Comparison of ENCODE assay signal across 25 mouse cellular contexts in the genomic region with DNA sequence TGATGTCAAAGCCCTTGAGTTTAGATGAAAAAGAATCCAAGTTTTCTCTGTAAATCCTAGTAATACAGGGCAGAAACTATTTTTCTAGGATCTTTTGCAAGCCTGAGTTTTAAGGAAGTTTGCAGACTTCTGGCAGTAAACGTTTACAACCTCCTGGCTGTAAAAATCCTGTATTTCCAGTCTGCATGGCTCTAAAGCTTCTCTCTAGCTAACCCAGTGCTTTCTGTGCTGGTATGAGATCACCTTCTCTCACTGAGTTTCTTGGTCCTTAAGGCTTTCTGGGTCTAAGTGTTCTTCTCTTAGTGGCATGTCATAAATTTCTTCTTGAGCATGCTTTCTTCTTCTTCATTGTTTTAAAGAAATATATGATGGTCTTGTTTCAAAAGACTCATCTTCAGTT.
"Had no signal": no experiment of that assay in that cellular context is flagged by ENCODE, and none has a peak within 500 bp of the region (broad histone marks: within the 10 kb centered on the region; RNA-seq: fewer than 3 reads in every experiment).

No protein-coding gene starts in this region.

- H3K4me3 ChIP-seq: gastrocnemius, adult 2 months; heart, embryonic 10.5 days; heart, embryonic 12.5 days; hindbrain, embryonic 10.5 days; hindbrain, embryonic 12.5 days; layer of hippocampus, adult 2 months; left cerebral cortex, adult 2 months; limb, embryonic 12.5 days; limb, embryonic 15.5 days; liver, embryonic 12.5 days had no signal

- H3K9ac ChIP-seq: heart, embryonic 12.5 days; hindbrain, embryonic 12.5 days; hindbrain, embryonic 14.5 days; limb, embryonic 12.5 days; limb, embryonic 15.5 days; liver, embryonic 12.5 days; liver, embryonic 14.5 days had no signal

- H3K9me3 ChIP-seq: heart, embryonic 10.5 days; heart, embryonic 12.5 days; hindbrain, embryonic 10.5 days; hindbrain, embryonic 12.5 days; limb, embryonic 12.5 days; limb, embryonic 15.5 days; liver, embryonic 12.5 days had no signal

- H3K4me2 ChIP-seq: heart, embryonic 12.5 days; hindbrain, embryonic 12.5 days; hindbrain, embryonic 14.5 days; limb, embryonic 12.5 days; limb, embryonic 15.5 days; liver, embryonic 12.5 days had no signal

- H3K36me3 ChIP-seq: heart, embryonic 10.5 days; heart, embryonic 12.5 days; hindbrain, embryonic 10.5 days; hindbrain, embryonic 12.5 days; limb, embryonic 12.5 days; limb, embryonic 15.5 days; liver, embryonic 12.5 days had no signal

- DNase-seq: gastrocnemius, adult 2 months; gastrocnemius, postnatal 10 days; gastrocnemius, postnatal 25 days; heart, adult 18-20 months; heart, postnatal 10 days; heart, postnatal 4 days; kidney, adult 18-20 months; kidney, adult 8-10 months; kidney, postnatal 10 days; kidney, postnatal 36 days; left cerebral cortex, postnatal 4 days; lung, adult 18-20 months had no signal

- H3K27ac ChIP-seq: gastrocnemius, adult 2 months; heart, embryonic 10.5 days; hindbrain, embryonic 10.5 days; hindbrain, embryonic 12.5 days; hindbrain, embryonic 14.5 days; layer of hippocampus, adult 2 months; left cerebral cortex, adult 2 months; limb, embryonic 12.5 days; limb, embryonic 15.5 days; liver, embryonic 12.5 days; liver, embryonic 14.5 days had no signal

- H3K4me1 ChIP-seq: heart, embryonic 10.5 days; heart, embryonic 12.5 days; hindbrain, embryonic 10.5 days; hindbrain, embryonic 12.5 days; liver, embryonic 12.5 days had no signal

- H3K27me3 ChIP-seq: heart, embryonic 12.5 days; hindbrain, embryonic 12.5 days; limb, embryonic 12.5 days; limb, embryonic 15.5 days; liver, embryonic 12.5 days had no signal

- ATAC-seq: hindbrain, embryonic 16.5 days; inflammation-experienced regulatory T-cells, adult 6 months; liver, embryonic 12.5 days had no signal
